Mouse (Mus musculus) ES-Bruce4 (cell line): ENCODE measurements around the gene Mrpl34. TPM values are rescaled to one million over a fixed set of nuclear protein-coding genes. Genes with fewer than 3 reads are reported as not detected.

Source experiments
- H3K27ac ChIP-seq: 2 replicates; pipeline ENCODE4 v1.5.1; 2012; ENCODE audit warnings: low read length, inconsistent platforms; ENCODE audit not compliant: insufficient read depth
- H3K27me3 ChIP-seq: 2 replicates; pipeline ENCODE4 v1.6.1; 2012; ENCODE audit warnings: mild to moderate bottlenecking, low read length, inconsistent platforms; ENCODE audit not compliant: control insufficient read depth, poor library complexity, insufficient read depth, severe bottlenecking
- H3K36me3 ChIP-seq: 2 replicates; pipeline ENCODE4 v1.6.1; 2012; ENCODE audit warnings: inconsistent platforms, mild to moderate bottlenecking, low read length, moderate library complexity; ENCODE audit not compliant: control insufficient read depth, poor library complexity, insufficient read depth, severe bottlenecking
- H3K4me1 ChIP-seq: one replicate; pipeline ENCODE4 v1.8.1; 2011; ENCODE audit warnings: low read length; ENCODE audit not compliant: control insufficient read depth, insufficient read depth
- H3K4me3 ChIP-seq: 2 replicates; pipeline ENCODE4 v1.5.1; 2011; ENCODE audit warnings: low read depth, mild to moderate bottlenecking, low read length
- H3K9ac ChIP-seq: 2 replicates; pipeline ENCODE4 v1.6.1; 2012; ENCODE audit warnings: low read depth, mild to moderate bottlenecking, inconsistent platforms; ENCODE audit not compliant: poor library complexity, severe bottlenecking
- H3K9me3 ChIP-seq: replicated peaks from 2 replicates; pipeline ENCODE4 v1.6.1; 2012; ENCODE audit warnings: mild to moderate bottlenecking, low read length, inconsistent platforms; ENCODE audit not compliant: control insufficient read depth, poor library complexity, insufficient read depth, severe bottlenecking
- CTCF ChIP-seq: IDR thresholded peaks from one replicate; pipeline ENCODE4 v1.8.1; 2011; ENCODE audit warnings: low read depth, low read length
- EP300 ChIP-seq: IDR thresholded peaks from 2 replicates; pipeline ENCODE4 v1.6.1; 2011; ENCODE audit warnings: low read depth, low read length; ENCODE audit not compliant: insufficient read depth
- POLR2A ChIP-seq: IDR thresholded peaks from one replicate; pipeline ENCODE4 v1.8.1; 2011; ENCODE audit warnings: low read length; ENCODE audit not compliant: insufficient read depth
- polyA plus RNA-seq: library from polyadenylated mRNA; stranded (reverse); fragments of >200 nt; gene quantifications from 2 replicates; pipeline ENCODE4 v1.2.4, GENCODE M21; 2011; ENCODE audit warnings: low read depth; ENCODE audit not compliant: missing spikeins, insufficient read depth, insufficient read length

The Mrpl34 gene
- polyA plus RNA-seq, 1 experiment: 77.0 TPM

DNA sequence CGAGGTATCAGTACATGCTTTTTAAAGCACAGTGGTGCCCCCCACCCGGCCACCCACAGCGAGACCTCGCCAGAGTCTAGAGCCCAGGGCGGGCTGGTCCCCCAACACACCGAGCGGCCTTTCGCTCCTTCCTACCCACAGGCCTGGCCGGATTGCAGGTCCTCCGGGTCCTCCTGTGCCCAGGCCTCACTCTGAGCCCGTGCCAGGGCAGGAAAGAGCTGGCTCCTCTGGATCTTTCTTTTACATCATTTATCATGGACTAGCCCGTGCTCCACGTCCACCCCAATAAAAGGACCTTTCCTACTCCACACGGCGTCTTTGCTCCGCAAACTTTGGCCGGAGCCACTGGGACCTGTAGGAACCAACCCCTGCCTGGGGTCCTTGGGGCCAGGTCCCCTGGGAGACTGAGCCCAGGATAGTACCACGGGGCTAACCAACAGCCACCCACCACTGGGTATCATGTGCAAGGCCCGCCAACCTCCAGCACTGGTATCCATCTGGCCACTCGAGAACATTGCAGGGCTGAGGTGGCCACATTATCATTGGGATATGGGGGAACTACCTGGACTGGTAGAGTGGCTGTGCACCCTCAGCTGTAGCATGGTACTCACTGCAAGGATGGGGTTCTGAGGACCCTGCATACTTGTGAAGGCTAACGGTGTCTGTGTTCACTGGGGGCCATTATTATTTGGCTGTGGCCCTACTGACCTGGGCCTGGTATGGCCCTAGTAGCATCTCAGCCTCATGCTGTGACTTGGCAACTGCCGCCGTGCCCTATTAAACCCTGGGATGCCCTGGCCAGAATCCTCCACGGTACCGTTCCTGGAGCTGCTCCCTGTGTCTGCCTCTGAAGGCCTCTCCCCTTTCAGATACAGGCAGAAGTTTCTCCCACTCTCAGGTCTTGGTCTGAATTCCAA lies 10.3 kb downstream of the Mrpl34 start:
- Histone ChIP-seq H3K9ac (peak overlapping the region; percentile 87; the same call in 1 of the 2 replicates), H3K9me3 (no peaks in the 10 kb centered on the region), H3K27ac (no peak overlapping the region), H3K4me1 (peaks cover 2% of the 10 kb centered on the region), H3K4me3 (peak overlapping the region; percentile 77; the same call in 1 of the 2 replicates), H3K36me3 (peaks cover 7% of the 10 kb centered on the region), H3K27me3 (no peaks in the 10 kb centered on the region)
- no peak for TF ChIP-seq POLR2A
- no peak for TF ChIP-seq EP300
- TF ChIP-seq CTCF: no peak

- H3K9ac ChIP-seq: peak overlapping the region; percentile 87
- H3K27ac ChIP-seq: no peak overlapping the region
- no peaks in the 10 kb centered on the region for H3K27me3 ChIP-seq
- peaks cover 7% of the 10 kb centered on the region for H3K36me3 ChIP-seq
- H3K4me3 ChIP-seq: peak overlapping the region; percentile 77
- no peaks in the 10 kb centered on the region for H3K4me1 ChIP-seq
- H3K9me3 ChIP-seq: no peaks in the 10 kb centered on the region
- TF ChIP-seq EP300 (no peak), POLR2A (no peak)
These were observed 10.9 kb downstream of the Mrpl34 start for GRCm38 (mm10) chr8:71475702-71476075.

DNA sequence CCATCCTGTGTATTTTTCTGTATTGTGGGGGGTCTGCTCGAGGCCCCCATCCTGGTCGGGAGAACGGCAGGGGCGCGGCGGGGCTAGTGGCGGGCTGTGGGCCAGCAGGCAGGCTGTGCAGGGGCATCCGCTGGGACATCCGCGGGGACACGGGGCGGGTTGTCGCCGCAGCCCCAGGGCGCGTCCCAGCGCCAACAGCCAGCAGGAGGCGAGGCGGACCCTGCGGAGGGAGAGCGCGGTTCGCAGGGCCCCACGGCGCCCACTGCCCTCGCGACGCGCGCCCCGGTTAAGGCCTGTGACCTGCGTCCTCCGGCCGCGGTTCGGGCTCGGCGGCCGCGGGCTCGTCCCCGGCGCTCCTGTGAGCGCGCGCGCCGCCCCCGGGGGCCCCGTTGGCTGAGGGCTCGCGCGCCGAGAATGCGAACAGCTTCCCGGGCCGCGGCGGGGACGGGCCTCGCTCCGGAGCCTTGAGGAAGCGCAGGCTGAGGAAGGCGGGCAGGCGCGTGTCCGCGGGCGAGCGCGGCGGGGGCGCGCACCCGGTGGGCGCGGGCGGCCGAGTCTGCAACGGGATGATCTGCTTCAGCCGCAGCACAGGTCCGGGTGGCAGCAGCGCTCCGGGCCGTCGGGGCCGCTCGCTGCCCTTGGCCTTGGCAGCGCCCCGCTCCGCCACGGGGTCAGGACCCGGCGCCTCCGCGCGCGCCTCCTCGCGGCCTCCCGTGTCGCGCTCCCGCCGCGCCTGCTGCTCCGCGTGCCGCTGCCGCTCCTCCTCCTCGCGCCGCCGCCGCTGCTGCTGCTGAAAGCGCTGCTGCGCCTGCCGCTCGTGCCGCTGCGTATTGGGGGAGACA lies 11.6 kb downstream of the Mrpl34 start:
- Histone ChIP-seq H3K9me3 (no peaks in the 10 kb centered on the region), H3K4me1 (no peaks in the 10 kb centered on the region), H3K9ac (peak overlapping the region; percentile 87), H3K27me3 (no peaks in the 10 kb centered on the region), H3K4me3 (peak overlapping the region; percentile 77), H3K36me3 (peaks cover 7% of the 10 kb centered on the region), H3K27ac (no peak overlapping the region)
- no peak for TF ChIP-seq POLR2A
- TF ChIP-seq CTCF: no peak
- TF ChIP-seq EP300: no peak

DNA sequence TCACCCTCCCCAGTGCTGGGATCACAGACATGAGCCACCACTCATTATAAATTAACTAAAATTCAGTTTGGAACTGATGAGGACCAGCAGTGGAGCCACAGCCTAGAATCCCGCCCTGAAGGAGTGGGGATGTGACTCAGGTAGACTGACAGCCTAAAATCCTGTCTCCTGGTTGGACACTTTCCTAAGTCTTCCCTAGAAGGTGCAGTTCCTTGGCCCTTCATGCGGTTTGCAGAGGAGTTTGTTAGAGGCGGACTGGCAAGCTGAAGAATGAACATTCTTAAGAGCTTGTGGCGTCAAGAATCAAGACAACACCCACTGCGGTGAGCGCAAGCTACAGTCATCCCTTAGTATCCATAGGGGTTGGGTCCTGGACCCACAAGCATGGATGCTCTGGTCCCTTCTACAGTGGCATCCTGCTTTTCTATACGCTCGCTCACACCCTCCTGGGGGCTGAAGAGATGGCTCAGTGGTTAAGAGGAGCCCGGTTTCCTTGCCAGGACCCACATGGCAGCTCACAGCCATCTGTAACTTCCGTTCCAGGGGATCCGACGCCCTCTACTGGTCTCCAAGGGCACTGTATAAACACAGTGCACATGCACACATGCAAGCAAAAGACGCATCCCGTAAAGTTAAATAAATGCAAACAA lies 12.6 kb downstream of the Mrpl34 start:
- H3K27ac ChIP-seq: no peak overlapping the region
- TF ChIP-seq CTCF (peak; percentile 87), EP300 (no peak), POLR2A (no peak)
- H3K9me3 ChIP-seq: no peaks in the 10 kb centered on the region
- H3K4me3 ChIP-seq: peak overlapping the region; percentile 10
- H3K4me1 ChIP-seq: no peaks in the 10 kb centered on the region
- H3K36me3 ChIP-seq: peaks cover 7% of the 10 kb centered on the region
- peak overlapping the region; percentile 87 for H3K9ac ChIP-seq
- no peaks in the 10 kb centered on the region for H3K27me3 ChIP-seq

DNA sequence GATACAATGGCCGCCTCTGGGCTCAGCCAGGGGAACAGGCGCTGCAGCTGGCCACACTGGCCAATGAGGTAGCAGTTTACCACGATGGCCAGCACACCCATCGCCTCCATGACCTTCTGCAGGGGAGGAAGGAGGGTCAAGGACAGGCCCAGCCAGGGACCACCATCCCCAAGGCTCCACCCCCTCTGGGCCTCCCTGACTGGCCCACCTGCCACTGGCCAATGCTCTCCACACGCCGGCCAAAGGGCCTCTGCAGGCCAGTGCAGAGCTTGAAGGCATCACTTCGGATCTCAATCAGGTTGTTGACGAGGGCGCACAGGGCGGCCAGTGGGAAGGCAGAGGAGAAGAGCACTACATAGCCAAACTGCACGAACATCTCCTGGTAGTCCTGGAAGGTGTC lies 14.2 kb downstream of the Mrpl34 start:
- Histone ChIP-seq H3K4me1 (no peaks in the 10 kb centered on the region), H3K36me3 (peaks cover 7% of the 10 kb centered on the region; the same call in 1 of the 2 replicates), H3K27me3 (no peaks in the 10 kb centered on the region), H3K9me3 (no peaks in the 10 kb centered on the region), H3K4me3 (no peak overlapping the region), H3K9ac (no peak overlapping the region), H3K27ac (no peak overlapping the region)
- TF ChIP-seq EP300: no peak
- no peak for TF ChIP-seq POLR2A
- no peak for TF ChIP-seq CTCF

DNA sequence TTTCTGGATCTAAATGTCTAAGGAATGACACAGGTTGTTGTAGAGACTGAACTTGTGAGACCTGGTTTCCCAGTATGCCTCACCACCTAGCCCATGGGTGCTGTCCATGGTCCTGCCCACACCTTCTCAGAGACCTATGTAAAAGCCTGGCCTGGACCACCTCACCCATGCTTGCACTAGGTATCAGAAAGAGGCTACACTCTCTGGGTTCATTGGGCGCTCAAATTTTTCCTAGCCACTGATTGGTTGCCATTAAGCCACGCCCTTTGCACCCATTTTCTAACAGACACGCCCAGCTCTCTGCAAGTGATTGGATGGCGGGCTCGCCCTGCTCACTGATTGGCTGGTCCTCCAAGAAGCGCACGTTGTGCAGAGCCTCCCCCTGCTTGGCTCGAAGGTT lies 19.2 kb downstream of the Mrpl34 start:
- H3K9ac ChIP-seq: no peak overlapping the region
- H3K4me3 ChIP-seq: no peak overlapping the region; the same call in 1 of the 2 replicates
- TF ChIP-seq POLR2A (no peak), CTCF (no peak), EP300 (no peak; the same call in 1 of the 2 replicates)
- no peak overlapping the region for H3K27ac ChIP-seq
- H3K36me3 ChIP-seq: no peaks in the 10 kb centered on the region
- no peaks in the 10 kb centered on the region for H3K4me1 ChIP-seq
- no peaks in the 10 kb centered on the region for H3K9me3 ChIP-seq
- no peaks in the 10 kb centered on the region for H3K27me3 ChIP-seq
